10 mouse cellular contexts compared by ENCODE assay signal in the genomic region with DNA sequence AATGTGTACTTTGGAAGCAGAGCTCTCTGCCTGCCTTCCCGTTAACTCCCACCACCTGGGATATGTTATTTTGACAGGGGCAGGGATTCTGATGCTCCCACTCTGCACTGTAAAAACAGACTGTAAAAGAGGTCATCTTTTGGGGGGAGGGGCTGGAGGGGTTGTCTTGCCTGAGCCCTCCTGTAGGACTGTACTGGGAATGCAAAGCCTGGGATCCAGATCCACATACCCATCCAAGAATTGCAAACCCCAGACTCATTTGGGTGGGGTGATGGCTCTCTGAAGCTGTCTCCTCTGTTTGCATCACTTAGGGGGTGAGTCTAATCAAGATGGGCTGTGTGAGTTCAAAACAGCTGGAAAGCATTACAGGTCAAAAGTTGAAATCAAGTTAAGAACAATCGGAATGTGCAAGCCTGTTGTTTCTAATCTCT.
DNase-seq lines count a peak whose midpoint lies in the region; ATAC-seq and TF ChIP-seq lines count a peak whose summit lies in the region.
"Had no signal": no experiment of that assay in that cellular context is flagged by ENCODE, and none has a peak within 500 bp of the region (broad histone marks: within the 10 kb centered on the region; RNA-seq: fewer than 3 reads in every experiment).

No protein-coding gene starts in this region.

- no peak for ATAC-seq in liver, embryonic 12.5 days
- peak; percentile 90 for ATAC-seq in kidney, postnatal 0 days (replicated peaks; ENCODE audit: low FRiP score, low read depth)
- peak; percentile 86 for ATAC-seq in stomach, embryonic 14.5 days (ENCODE audit: insufficient number of reproducible peaks, insufficient read depth, low FRiP score, low read depth)

- H3K27ac ChIP-seq in liver, embryonic 12.5 days: no peak overlapping the region
- peak overlapping the region; percentile 60 for H3K27ac ChIP-seq in kidney, postnatal 0 days
- H3K27ac ChIP-seq in stomach, embryonic 14.5 days (ENCODE audit: low read length): peak overlapping the region; percentile 73; the same call in 1 of the 2 replicates
- H3K27ac ChIP-seq: liver, embryonic 15.5 days had no signal

- H3K4me2 ChIP-seq in liver, embryonic 12.5 days: no peak overlapping the region
- no peak overlapping the region for H3K4me2 ChIP-seq in kidney, postnatal 0 days (ENCODE audit: low read length)
- no peak overlapping the region for H3K4me2 ChIP-seq in stomach, embryonic 14.5 days (replicated peaks; ENCODE audit: low read depth, low read length)
- H3K4me2 ChIP-seq: liver, embryonic 15.5 days had no signal

- H3K4me3 ChIP-seq in liver, embryonic 12.5 days: no peak overlapping the region
- H3K4me3 ChIP-seq in kidney, postnatal 0 days (replicated peaks; ENCODE audit: low read depth, low read length): no peak overlapping the region
- no peak overlapping the region for H3K4me3 ChIP-seq in stomach, embryonic 14.5 days (ENCODE audit: low read depth, low read length)
- H3K4me3 ChIP-seq: liver, embryonic 15.5 days had no signal

- DNase-seq in liver: peak; percentile 36
- peak; percentile 6 for DNase-seq in heart, adult 8-10 months (ENCODE audit: low spot score)
- peak; percentile 92 for DNase-seq in kidney, postnatal 0 days (ENCODE audit: low spot score)
- DNase-seq in gastrocnemius, postnatal 10 days: no peak
- no peak for DNase-seq in adrenal gland, postnatal 4 days (ENCODE audit: low spot score in 2 of 2)
- no peak for DNase-seq in thymus, postnatal 0 days (ENCODE audit: low spot score)

- H3K27me3 ChIP-seq in liver, embryonic 12.5 days (replicated peaks): no peaks in the 10 kb centered on the region
- no peaks in the 10 kb centered on the region for H3K27me3 ChIP-seq in kidney, postnatal 0 days (ENCODE audit: insufficient read depth, low read length)
- no peaks in the 10 kb centered on the region for H3K27me3 ChIP-seq in stomach, embryonic 14.5 days (ENCODE audit: control insufficient read depth, insufficient read depth, low read length)
- H3K27me3 ChIP-seq: CH12.LX; liver, embryonic 15.5 days had no signal

- no peak overlapping the region for H3K9ac ChIP-seq in liver, embryonic 12.5 days
- H3K9ac ChIP-seq in kidney, postnatal 0 days (ENCODE audit: low read depth, low read length): no peak overlapping the region
- no peak overlapping the region for H3K9ac ChIP-seq in stomach, embryonic 14.5 days (replicated peaks; ENCODE audit: low read depth, low read length)
- H3K9ac ChIP-seq: liver, embryonic 15.5 days had no signal

- WGBS in liver, embryonic 12.5 days (ENCODE audit: insufficient replicate concordance): 53% methylated on average over 2 of the region's 2 CpGs
- WGBS in kidney, postnatal 0 days: 10% methylated on average over 2 of the region's 2 CpGs
- 11% methylated on average over 2 of the region's 2 CpGs for WGBS in stomach, embryonic 14.5 days

- H3K9me3 ChIP-seq in liver, embryonic 12.5 days (replicated peaks): no peaks in the 10 kb centered on the region
- H3K9me3 ChIP-seq in kidney, postnatal 0 days (replicated peaks; ENCODE audit: low read length): no peaks in the 10 kb centered on the region
- H3K9me3 ChIP-seq in stomach, embryonic 14.5 days (ENCODE audit: control insufficient read depth, low read depth, low read length): no peaks in the 10 kb centered on the region
- H3K9me3 ChIP-seq: liver, embryonic 15.5 days had no signal

- no peaks in the 10 kb centered on the region for H3K36me3 ChIP-seq in liver, embryonic 12.5 days
- no peaks in the 10 kb centered on the region for H3K36me3 ChIP-seq in kidney, postnatal 0 days (ENCODE audit: insufficient read depth, low read length)
- H3K36me3 ChIP-seq in stomach, embryonic 14.5 days (ENCODE audit: control insufficient read depth, insufficient read depth, low read length): no peaks in the 10 kb centered on the region
- H3K36me3 ChIP-seq: liver, embryonic 15.5 days had no signal

- peak; percentile 30; the same call in 1 of the 2 replicates for TF ChIP-seq CTCF in kidney, postnatal 0 days (IDR thresholded peaks at IDR 0.05; ENCODE audit: low read depth)

- H3K4me1 ChIP-seq in liver, embryonic 12.5 days: no peaks in the 10 kb centered on the region
- peaks cover 3% of the 10 kb centered on the region; the same call in 1 of the 2 replicates for H3K4me1 ChIP-seq in kidney, postnatal 0 days (replicated peaks; ENCODE audit: insufficient read depth, low read length)
- H3K4me1 ChIP-seq in stomach, embryonic 14.5 days (ENCODE audit: control insufficient read depth, insufficient read depth, low read length): peaks cover 8% of the 10 kb centered on the region
- H3K4me1 ChIP-seq: liver, embryonic 15.5 days had no signal

Comparison
In these comparisons a context has a peak if more than half of its experiments do, and no peak if none do; other contexts are left out.
1. DNase-seq: peak in liver (single experiment), heart, adult 8-10 months (single experiment) and kidney, postnatal 0 days (single experiment); none in gastrocnemius, postnatal 10 days (single experiment), adrenal gland, postnatal 4 days (0 of 2) and thymus, postnatal 0 days (single experiment).